Mouse (Mus musculus) small intestine, adult 2 months (tissue): ENCODE measurements around the gene Nsd1. TPM values are rescaled to one million over a fixed set of nuclear protein-coding genes. Genes with fewer than 3 reads are reported as not detected.
A peak's percentile ranks its signal among the peaks of the same experiment; 100 is the strongest.

Experiments
- H3K27ac ChIP-seq: fragments of 200-500 bp; 2 replicates; pipeline ENCODE4 v1.5.1; 2012; ENCODE audit warnings: low read depth, low read length, control low read depth, inconsistent platforms; ENCODE audit not compliant: insufficient read depth
- H3K27me3 ChIP-seq: fragments of 200-500 bp; 2 replicates; pipeline ENCODE4 v1.6.1; 2012; ENCODE audit warnings: mild to moderate bottlenecking, moderate library complexity, low read length, inconsistent platforms; ENCODE audit not compliant: control insufficient read depth, insufficient read depth
- H3K36me3 ChIP-seq: fragments of 200-500 bp; 2 replicates; pipeline ENCODE4 v1.6.1; 2012; ENCODE audit warnings: mild to moderate bottlenecking, low read length, control low read depth, inconsistent platforms; ENCODE audit not compliant: control insufficient read depth, insufficient read depth
- H3K4me1 ChIP-seq: fragments of 200-500 bp; 2 replicates; pipeline ENCODE4 v1.6.1; 2012; ENCODE audit warnings: low read length, inconsistent platforms, mixed read lengths; ENCODE audit not compliant: control insufficient read depth, insufficient read depth, insufficient read length
- H3K4me3 ChIP-seq: fragments of 200-500 bp; 2 replicates; pipeline ENCODE4 v1.5.1; 2012; ENCODE audit warnings: low read depth, mild to moderate bottlenecking, control low read depth, inconsistent platforms, low read length, moderate library complexity
- CTCF ChIP-seq: fragments of 200-500 bp; IDR thresholded peaks from 2 replicates; pipeline ENCODE4 v1.5.1; 2012; ENCODE audit warnings: low read depth, mild to moderate bottlenecking, control low read depth, inconsistent platforms, low read length, moderate library complexity, mixed read lengths; ENCODE audit not compliant: insufficient replicate concordance, insufficient read length; ENCODE audit errors: extremely low read depth
- POLR2A ChIP-seq: fragments of 200-500 bp; IDR thresholded peaks from 2 replicates; pipeline ENCODE4 v1.6.1; 2012; ENCODE audit warnings: low read depth, mild to moderate bottlenecking, control low read depth, inconsistent platforms, low read length, moderate library complexity
- WGBS: fragments of 180-500 bp; shearing (Covaris S2); methylation state at CpG from one replicate; pipeline ENCODE4 v1.1.7; 2018; 5-methylcytosine and 5-hydroxymethylcytosine counted together
- polyA plus RNA-seq: library from polyadenylated mRNA; depleted of rRNA; stranded (reverse); fragments of >200 nt; gene quantifications from 2 replicates; pipeline ENCODE4 v1.2.3, GENCODE M21; 2012

Gene Nsd1
- polyA plus RNA-seq, 1 experiment: 16.3 TPM

GRCm38 (mm10) chr13:55203740-55204139 is 5.8 kb upstream of the Nsd1 start:
- H3K27ac ChIP-seq: no peak overlapping the region
- no peaks in the 10 kb centered on the region for H3K27me3 ChIP-seq
- H3K4me1 ChIP-seq: peaks cover 6% of the 10 kb centered on the region; the same call in 1 of the 2 replicates
- H3K4me3 ChIP-seq: no peak overlapping the region
- TF ChIP-seq CTCF (no peak), POLR2A (no peak)
- 61% methylated on average over 9 of the region's 9 CpGs for WGBS
- H3K36me3 ChIP-seq: no peaks in the 10 kb centered on the region

- 85% methylated on average over 10 of the region's 11 CpGs for WGBS
Measured at GRCm38 (mm10) chr13:55204667-55205389, 4.8 kb upstream of the Nsd1 start.

DNA sequence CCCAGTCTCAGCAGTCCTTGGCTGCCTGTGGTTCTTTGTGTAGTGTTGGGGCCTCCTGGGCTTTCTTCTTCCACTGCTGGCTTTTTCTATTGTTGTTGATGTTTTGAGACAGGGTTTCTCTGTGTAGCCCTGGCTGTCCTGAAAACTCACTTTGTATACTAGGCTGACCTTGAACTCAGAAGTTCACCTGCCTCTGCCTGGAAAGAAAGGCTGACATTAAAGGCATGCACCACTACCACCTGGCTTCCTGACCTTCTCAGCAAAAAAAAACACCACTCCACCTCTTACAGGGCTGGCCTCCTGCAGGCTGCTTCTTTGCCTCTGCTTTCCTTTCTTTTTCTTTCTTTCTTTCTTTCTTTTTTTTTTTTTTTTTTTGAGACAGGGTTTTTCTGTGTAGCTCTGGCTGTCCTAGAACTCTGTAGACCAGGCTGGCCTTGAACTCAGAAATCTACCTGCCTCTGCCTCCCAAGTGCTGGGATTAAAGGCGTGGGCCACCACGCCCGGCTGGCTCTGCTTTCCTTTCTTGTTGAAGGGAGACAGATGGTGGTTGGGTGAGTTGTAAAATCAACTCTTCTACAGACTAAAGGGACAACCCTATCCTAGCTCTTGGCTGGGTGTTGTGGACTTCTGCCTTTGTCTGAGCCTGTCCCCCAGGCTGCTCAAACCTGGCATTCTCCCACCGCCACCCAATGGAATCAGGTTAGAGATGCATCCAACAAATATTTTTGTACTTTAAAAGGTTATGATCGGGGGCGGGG is 4.0 kb upstream of the Nsd1 start:
- WGBS: 95% methylated on average over 6 of the region's 6 CpGs
- Histone ChIP-seq H3K4me1 (peaks cover 5% of the 10 kb centered on the region), H3K36me3 (no peaks in the 10 kb centered on the region), H3K27me3 (no peaks in the 10 kb centered on the region), H3K4me3 (no peak overlapping the region), H3K27ac (no peak overlapping the region)
- TF ChIP-seq POLR2A: no peak

More at GRCm38 (mm10) chr13:55204667-55205389, 4.8 kb upstream of the Nsd1 start:
- Histone ChIP-seq H3K4me1 (peaks cover 3% of the 10 kb centered on the region), H3K36me3 (no peaks in the 10 kb centered on the region), H3K27me3 (no peaks in the 10 kb centered on the region), H3K4me3 (no peak overlapping the region), H3K27ac (no peak overlapping the region)
- TF ChIP-seq POLR2A (no peak), CTCF (no peak)

GRCm38 (mm10) chr13:55208837-55209648 is 539 bp upstream of the Nsd1 start:
- 87% methylated on average over 13 of the region's 13 CpGs for WGBS
- Histone ChIP-seq H3K27me3 (no peaks in the 10 kb centered on the region), H3K4me1 (peaks cover 10% of the 10 kb centered on the region), H3K36me3 (peaks cover 7% of the 10 kb centered on the region), H3K4me3 (no peak overlapping the region), H3K27ac (no peak overlapping the region)
- TF ChIP-seq POLR2A (no peak), CTCF (no peak)

DNA sequence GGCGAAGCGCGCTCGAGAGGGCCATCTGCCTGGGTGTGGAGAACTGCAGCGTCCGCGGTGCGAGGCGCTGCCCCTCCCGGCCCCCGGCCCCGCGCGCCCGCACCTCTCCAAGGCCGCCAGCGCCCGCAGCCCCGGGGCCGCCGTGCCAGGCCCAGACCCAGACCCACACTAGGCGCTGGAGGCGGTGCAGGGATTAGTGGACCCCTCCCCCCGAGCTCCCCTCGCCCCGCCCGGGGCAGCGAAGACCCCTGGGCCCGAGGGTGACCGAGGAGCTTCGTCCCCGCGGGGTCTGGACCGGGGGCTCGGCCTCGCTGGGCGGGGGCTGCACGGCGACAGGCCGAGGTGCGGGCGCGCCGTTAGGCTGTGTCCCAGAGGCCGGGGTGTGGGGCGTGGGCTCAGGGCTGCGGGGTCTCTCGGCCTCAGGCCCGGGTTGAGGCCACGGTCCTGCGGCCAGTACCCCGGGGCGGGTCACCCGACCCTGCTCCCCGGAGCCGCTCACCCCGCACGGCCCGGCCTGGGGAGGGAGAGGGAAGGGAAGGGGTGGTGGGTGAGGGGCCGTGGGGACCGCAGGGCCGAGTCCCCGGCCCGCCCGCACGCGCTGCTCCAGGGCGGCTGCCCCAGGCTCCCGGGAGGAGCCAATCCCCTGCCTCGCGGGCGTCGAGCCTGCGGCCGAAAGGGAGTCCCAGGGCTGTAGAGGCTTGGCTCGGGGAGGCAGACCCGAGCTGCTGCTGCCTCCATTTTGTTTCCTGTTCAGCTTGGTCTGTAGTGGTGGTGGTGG is 800 bp downstream of the Nsd1 start:
- TF ChIP-seq POLR2A (peak; percentile 32; the same call in 1 of the 2 replicates), CTCF (no peak)
- 17% methylated on average over 77 of the region's 77 CpGs for WGBS
- Histone ChIP-seq H3K27ac (peak overlapping the region; percentile 73), H3K27me3 (no peaks in the 10 kb centered on the region), H3K36me3 (peaks cover 15% of the 10 kb centered on the region), H3K4me1 (peaks cover 12% of the 10 kb centered on the region), H3K4me3 (peak overlapping the region; percentile 77)

GRCm38 (mm10) chr13:55210971-55211220 is 1.3 kb downstream of the Nsd1 start:
- Histone ChIP-seq H3K27ac (peak overlapping the region; percentile 73), H3K36me3 (peaks cover 15% of the 10 kb centered on the region), H3K27me3 (no peaks in the 10 kb centered on the region), H3K4me3 (peak overlapping the region; percentile 77), H3K4me1 (peaks cover 13% of the 10 kb centered on the region)
- WGBS: 2% methylated on average over 17 of the region's 17 CpGs
- TF ChIP-seq CTCF (no peak), POLR2A (no peak)
